Mouse (Mus musculus) left cerebral cortex, postnatal 14 days (tissue): ENCODE data around the gene Mllt3. TPM values are rescaled to one million over a fixed set of nuclear protein-coding genes. Genes with fewer than 3 reads are reported as not detected.

ENCODE experiments used
- DNase-seq, 2 experiments: peaks; one replicate each; pipeline ENCODE4 v3.0.0; 2021 to 2022; ENCODE audit warnings: low spot score in 2 of 2, mixed read lengths in 1 of 2
- intact Hi-C: fragments of 180-260 bp; cut with DNase I; formaldehyde crosslinking; loops from one replicate; pipeline ENCODE4 v1.15.1; 2025
- total RNA-seq, 2 experiments: library from RNA; stranded (reverse); gene quantifications; 2 replicates each; pipeline ENCODE4 v1.2.3; 2021

The Mllt3 gene
- total RNA-seq, 2 experiments from 2014 or later: 33.4 to 41.8 TPM

- DNase-seq: no peak
- intact Hi-C loops: no loop called here
Measured at GRCm38 (mm10) chr4:87804576-87804975, 228.6 kb downstream of the Mllt3 start.

- intact Hi-C loops: no loop called here
- DNase-seq: peak; percentile 31 to 60
Measured at GRCm38 (mm10) chr4:87803313-87803712, 229.9 kb downstream of the Mllt3 start.

DNA sequence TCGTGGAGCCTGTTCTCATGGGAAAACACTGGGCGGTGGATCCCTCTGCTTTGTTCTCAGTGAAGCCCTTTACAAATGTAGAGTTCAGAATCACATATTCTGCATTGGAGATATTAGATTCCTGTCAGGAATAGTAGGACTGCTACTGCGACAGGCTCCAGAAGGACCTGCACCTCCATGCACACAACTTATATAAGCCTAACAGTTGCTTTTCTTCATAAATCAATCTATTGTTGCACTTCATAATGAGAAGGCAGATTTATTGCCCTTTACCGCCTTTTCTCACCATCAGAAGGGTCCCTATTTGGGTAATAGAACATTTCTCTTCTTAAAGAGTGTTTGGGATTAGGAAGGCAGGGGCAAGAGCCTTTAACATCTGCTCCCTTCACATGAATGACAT lies 231.0 kb downstream of the Mllt3 start:
- DNase-seq: no peak
- intact Hi-C loops: no loop called here

DNA sequence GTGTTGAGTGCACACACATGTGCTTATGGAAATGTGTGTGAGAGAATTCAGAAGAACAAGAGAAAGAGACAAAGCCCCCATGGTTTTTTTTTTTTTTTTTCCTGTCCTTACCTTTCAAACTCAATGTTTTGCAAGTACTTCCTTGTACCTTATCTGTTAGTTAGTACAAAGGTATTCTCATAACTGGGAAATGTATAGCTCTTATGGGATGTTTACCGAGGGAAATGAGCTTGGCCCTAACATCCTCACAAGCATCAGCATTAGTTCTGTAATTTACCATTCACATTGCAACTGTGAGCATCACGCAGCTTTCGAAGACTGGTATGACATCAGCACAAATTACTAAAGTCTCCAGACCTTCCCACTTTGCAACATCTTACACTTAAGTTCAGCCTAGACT lies 231.8 kb downstream of the Mllt3 start:
- intact Hi-C loops: no loop called here
- DNase-seq: no peak

DNA sequence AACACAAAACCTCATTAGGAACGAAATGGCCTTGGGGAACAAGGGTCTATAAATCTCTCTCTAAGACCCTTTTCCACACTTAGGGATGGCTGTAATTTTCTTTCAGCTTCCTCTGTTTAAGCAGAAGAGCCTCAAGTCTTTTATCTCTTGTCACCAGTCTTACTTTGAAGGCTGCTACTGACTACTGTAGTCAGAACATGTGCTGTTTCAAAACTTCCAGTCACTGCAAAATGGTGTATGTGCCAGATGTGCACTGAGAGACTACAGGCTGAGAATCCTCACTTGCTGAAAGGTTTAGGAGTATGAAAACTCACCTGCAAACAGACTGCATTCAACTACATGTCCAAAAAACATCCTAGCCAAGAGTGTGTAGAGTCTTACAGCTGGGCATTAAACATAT lies 232.9 kb downstream of the Mllt3 start:
- intact Hi-C loops: no loop called here
- DNase-seq: no peak

DNA sequence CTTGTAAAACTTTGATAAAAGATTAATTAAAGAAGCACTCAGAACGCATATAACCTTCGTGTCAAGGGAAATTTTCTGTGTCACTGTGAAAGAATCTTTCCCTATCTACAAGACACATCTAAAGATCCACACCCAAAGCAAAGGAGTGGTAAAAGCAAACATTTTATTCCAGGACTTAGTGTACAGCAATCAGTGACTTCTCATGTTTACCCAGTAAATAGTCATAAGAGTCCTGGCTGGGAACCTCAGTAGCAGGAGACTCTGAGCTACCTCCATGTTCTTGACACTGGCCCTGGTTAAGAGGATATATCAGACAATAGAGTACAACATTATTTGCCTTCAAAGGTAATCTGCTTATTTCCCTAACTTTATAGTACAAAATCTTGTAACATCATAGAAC lies 233.7 kb downstream of the Mllt3 start:
- intact Hi-C loops: no loop called here

DNA sequence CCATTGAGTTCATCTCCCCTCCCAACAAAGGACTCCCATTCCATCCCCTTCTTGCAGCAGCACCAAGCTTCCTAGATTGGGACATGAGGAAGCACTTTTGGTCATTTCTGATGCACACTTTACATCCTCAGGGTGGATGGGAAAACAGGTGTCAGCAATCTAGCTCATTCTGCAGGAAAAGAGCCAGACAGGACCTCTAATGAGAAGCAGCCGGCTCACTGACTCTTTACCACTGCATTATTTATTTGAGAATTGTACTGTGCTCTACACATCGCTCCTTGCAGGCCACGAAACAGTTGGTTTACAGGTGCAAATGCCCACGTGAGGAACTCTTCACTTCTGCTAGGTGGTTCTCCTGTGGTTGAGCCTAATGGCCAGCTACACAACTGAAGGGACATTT lies 237.9 kb downstream of the Mllt3 start:
- intact Hi-C loops: no loop called here
- no peak for DNase-seq

More for the DNA sequence above, 233.7 kb downstream of the Mllt3 start:
- no peak for DNase-seq

- no peak for DNase-seq
- intact Hi-C loops: no loop called here
Measured at GRCm38 (mm10) chr4:87794216-87794615, 238.9 kb downstream of the Mllt3 start.

DNA sequence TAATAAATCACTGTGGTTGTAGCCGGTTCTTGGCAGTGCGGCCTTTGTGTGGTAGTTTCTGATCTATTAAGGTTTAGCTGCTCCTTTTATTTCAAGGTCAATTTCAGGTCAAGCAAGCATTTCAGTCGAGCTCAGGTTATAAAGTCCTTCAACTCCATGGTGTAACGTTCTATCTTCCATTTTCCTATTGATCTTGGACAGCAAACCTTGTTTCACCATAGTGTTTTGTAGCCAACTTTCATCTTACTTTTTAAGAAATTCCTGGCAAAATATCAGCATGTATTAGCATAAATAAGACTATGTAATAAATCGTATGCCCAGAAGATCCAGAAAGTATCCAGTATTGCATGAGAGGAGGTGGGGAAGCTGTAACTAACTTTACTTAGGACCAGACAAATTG lies 240.7 kb downstream of the Mllt3 start:
- no peak for DNase-seq
- intact Hi-C loops: no loop called here

GRCm38 (mm10) chr4:87789446-87789845 lies 243.7 kb downstream of the Mllt3 start:
- DNase-seq: no peak
- intact Hi-C loops: loop anchor here (5.0 kb wide), 2 partner anchors 243 to 563 kb away; partner anchors contain the start of gene Mllt3

GRCm38 (mm10) chr4:87788691-87789090 lies 244.5 kb downstream of the Mllt3 start:
- DNase-seq: peak; percentile 40 to 51
- intact Hi-C loops: loop anchor here (5.0 kb wide), 2 partner anchors 244 to 564 kb away; partner anchors contain the start of gene Mllt3

GRCm38 (mm10) chr4:87785132-87786074 lies 247.8 kb downstream of the Mllt3 start:
- DNase-seq: peak; percentile 67 to 71
- intact Hi-C loops: loop anchor here (5.0 kb wide), 2 partner anchors 247 to 567 kb away; partner anchors contain the start of gene Mllt3

DNA sequence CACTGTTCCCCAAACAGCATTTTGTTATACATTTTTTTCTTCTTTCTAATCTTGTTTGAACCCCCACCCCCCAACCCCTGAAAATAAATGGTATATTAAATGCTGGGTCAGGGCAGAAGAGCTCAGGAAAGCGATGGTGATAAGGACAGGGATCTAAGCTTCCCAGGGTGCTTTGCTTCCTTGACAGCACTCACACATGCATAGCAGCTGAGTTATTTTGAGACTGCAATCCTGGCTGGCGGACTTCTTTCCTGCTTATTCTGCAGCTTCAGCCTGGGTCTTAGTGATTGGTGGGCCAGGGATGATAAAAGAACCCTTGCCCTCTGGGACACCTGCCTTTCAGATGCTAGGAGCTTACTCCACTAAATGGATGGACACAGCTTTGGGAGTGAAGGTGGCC lies 249.4 kb downstream of the Mllt3 start:
- DNase-seq: peak; percentile 10 to 27
- intact Hi-C loops: no loop called here

- intact Hi-C loops: no loop called here
- DNase-seq: no peak
Measured at GRCm38 (mm10) chr4:87781971-87782370, 251.2 kb downstream of the Mllt3 start.

GRCm38 (mm10) chr4:87775721-87776120 lies 257.4 kb downstream of the Mllt3 start:
- intact Hi-C loops: no loop called here

DNA sequence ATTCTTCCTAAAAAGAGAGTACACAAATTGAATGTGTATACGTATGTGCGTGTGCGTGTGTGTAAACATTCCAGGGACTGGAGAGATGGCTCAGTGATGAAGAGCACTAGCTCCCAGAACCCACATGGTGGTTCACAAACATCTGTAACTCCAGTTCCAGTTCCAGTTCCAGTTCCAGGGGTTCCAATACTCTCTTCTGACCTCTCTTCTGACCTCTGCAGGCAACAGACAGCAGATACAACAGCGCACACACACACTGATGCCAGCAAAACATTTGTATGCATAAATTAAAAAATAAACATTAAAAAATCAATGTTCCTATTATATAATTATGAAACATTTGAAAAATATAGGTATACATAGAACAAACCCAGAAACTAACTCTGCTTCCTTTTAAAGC lies 258.6 kb downstream of the Mllt3 start:
- no peak for DNase-seq
- intact Hi-C loops: no loop called here

More at GRCm38 (mm10) chr4:87775721-87776120, 257.4 kb downstream of the Mllt3 start:
- DNase-seq: no peak

GRCm38 (mm10) chr4:87767711-87768561 lies 265.2 kb downstream of the Mllt3 start:
- intact Hi-C loops: no loop called here
- peak; percentile 17 to 40 for DNase-seq

GRCm38 (mm10) chr4:87765729-87766128 lies 267.4 kb downstream of the Mllt3 start:
- DNase-seq: no peak
- intact Hi-C loops: no loop called here

- intact Hi-C loops: no loop called here
- DNase-seq: no peak
Measured at GRCm38 (mm10) chr4:87761075-87761474, 272.1 kb downstream of the Mllt3 start.

- DNase-seq: no peak
- intact Hi-C loops: no loop called here
Measured at GRCm38 (mm10) chr4:87760297-87760696, 272.9 kb downstream of the Mllt3 start.
